ENCODE assay signal across 15 mouse cellular contexts in genomic region chr12:72298222-72298621, GRCm38 (mm10).
A peak's percentile ranks its signal among the peaks of the same experiment; 100 is the strongest.
DNase-seq lines count a peak whose midpoint lies in the region; ATAC-seq and TF ChIP-seq lines count a peak whose summit lies in the region.
"Had no signal": no experiment of that assay in that cellular context is flagged by ENCODE, and none has a peak within 500 bp of the region (broad histone marks: within the 10 kb centered on the region; RNA-seq: fewer than 3 reads in every experiment).

No protein-coding gene starts in this region.

- H3K4me2 ChIP-seq in hindbrain, embryonic 13.5 days = no peak overlapping the region
- H3K4me2 ChIP-seq in hindbrain, embryonic 12.5 days (replicated peaks) = no peak overlapping the region
- no peak overlapping the region for H3K4me2 ChIP-seq in stomach, embryonic 16.5 days (ENCODE audit: low read depth, low read length)
- H3K4me2 ChIP-seq: forebrain, embryonic 15.5 days; heart, embryonic 13.5 days; neural tube, embryonic 13.5 days had no signal

- DNase-seq in lung, postnatal 36 days = peak; percentile 5
- no peak for DNase-seq in lung, postnatal 25 days (ENCODE audit: low spot score)
- DNase-seq in brain, embryonic 14.5 days (ENCODE audit: low read depth) = peak; percentile 40
- DNase-seq in layer of hippocampus, adult 9-11 months = no peak
- DNase-seq: cerebellum, postnatal 14 days; kidney, adult 9 months; liver; liver, postnatal 0 days; thymus, postnatal 4 days had no signal

- H3K9me3 ChIP-seq in hindbrain, embryonic 13.5 days = no peaks in the 10 kb centered on the region
- no peaks in the 10 kb centered on the region; the same call in 1 of the 2 replicates for H3K9me3 ChIP-seq in hindbrain, embryonic 12.5 days (replicated peaks)
- H3K9me3 ChIP-seq in stomach, embryonic 16.5 days (replicated peaks; ENCODE audit: control insufficient read depth, low read length) = no peaks in the 10 kb centered on the region
- H3K9me3 ChIP-seq: forebrain, embryonic 15.5 days; neural tube, embryonic 13.5 days had no signal

- no peak for ATAC-seq in hindbrain, embryonic 13.5 days (ENCODE audit: low FRiP score)
- no peak for ATAC-seq in hindbrain, embryonic 12.5 days (ENCODE audit: low FRiP score)
- peak; percentile 47; the same call in 1 of the 2 replicates for ATAC-seq in stomach, embryonic 16.5 days (ENCODE audit: insufficient read depth, low FRiP score)
- ATAC-seq: forebrain, embryonic 15.5 days; liver, postnatal 0 days had no signal

- no peaks in the 10 kb centered on the region for H3K27me3 ChIP-seq in hindbrain, embryonic 13.5 days
- no peaks in the 10 kb centered on the region for H3K27me3 ChIP-seq in hindbrain, embryonic 12.5 days
- H3K27me3 ChIP-seq in stomach, embryonic 16.5 days (ENCODE audit: control insufficient read depth, insufficient read depth, low read length) = no peaks in the 10 kb centered on the region
- H3K27me3 ChIP-seq: forebrain, embryonic 15.5 days; neural tube, embryonic 13.5 days had no signal

- H3K27ac ChIP-seq in hindbrain, embryonic 13.5 days = peak overlapping the region; percentile 58; the same call in 1 of the 2 replicates
- H3K27ac ChIP-seq in hindbrain, embryonic 12.5 days = no peak overlapping the region
- no peak overlapping the region for H3K27ac ChIP-seq in stomach, embryonic 16.5 days (ENCODE audit: low read length)
- H3K27ac ChIP-seq: forebrain, embryonic 15.5 days; heart, embryonic 13.5 days; neural tube, embryonic 13.5 days had no signal

- no peak overlapping the region for H3K9ac ChIP-seq in hindbrain, embryonic 13.5 days
- no peak overlapping the region for H3K9ac ChIP-seq in hindbrain, embryonic 12.5 days
- H3K9ac ChIP-seq in stomach, embryonic 16.5 days (ENCODE audit: low read length) = no peak overlapping the region
- H3K9ac ChIP-seq: forebrain, embryonic 15.5 days; heart, embryonic 13.5 days; liver, postnatal 0 days; neural tube, embryonic 13.5 days had no signal

- no peak for TF ChIP-seq POLR2A in brain, embryonic 14.5 days (IDR thresholded peaks at IDR 0.05; ENCODE audit: borderline replicate concordance, extremely low read depth, insufficient read depth, insufficient read length, poor library complexity, severe bottlenecking)

- peaks cover 30% of the 10 kb centered on the region for H3K4me1 ChIP-seq in hindbrain, embryonic 13.5 days (replicated peaks)
- peaks cover 17% of the 10 kb centered on the region for H3K4me1 ChIP-seq in hindbrain, embryonic 12.5 days
- H3K4me1 ChIP-seq in stomach, embryonic 16.5 days (ENCODE audit: control insufficient read depth, insufficient read depth, low read length) = no peaks in the 10 kb centered on the region
- H3K4me1 ChIP-seq: forebrain, embryonic 15.5 days; heart, embryonic 13.5 days had no signal

- no peak overlapping the region for H3K4me3 ChIP-seq in hindbrain, embryonic 13.5 days
- H3K4me3 ChIP-seq in hindbrain, embryonic 12.5 days = no peak overlapping the region
- no peak overlapping the region for H3K4me3 ChIP-seq in stomach, embryonic 16.5 days (replicated peaks; ENCODE audit: low read length)
- H3K4me3 ChIP-seq: forebrain, embryonic 15.5 days; heart, embryonic 13.5 days; neural tube, embryonic 13.5 days had no signal

- 55% methylated on average over 7 of the region's 7 CpGs for WGBS in hindbrain, embryonic 13.5 days
- 47% methylated on average over 7 of the region's 7 CpGs for WGBS in hindbrain, embryonic 12.5 days
- WGBS in stomach, embryonic 16.5 days = 36% methylated on average over 7 of the region's 7 CpGs

- no peak for TF ChIP-seq CTCF in brain, embryonic 14.5 days (IDR thresholded peaks at IDR 0.05; ENCODE audit: borderline replicate concordance, extremely low read depth, insufficient read depth, insufficient read length)

- peaks cover 1% of the 10 kb centered on the region for H3K36me3 ChIP-seq in hindbrain, embryonic 13.5 days
- 0 out of 2 replicates have a peak, but pooled peaks cover under 1% of the 10 kb centered on the region for H3K36me3 ChIP-seq in hindbrain, embryonic 12.5 days
- no peaks in the 10 kb centered on the region for H3K36me3 ChIP-seq in stomach, embryonic 16.5 days (ENCODE audit: control insufficient read depth, insufficient read depth, low read length)
- H3K36me3 ChIP-seq: forebrain, embryonic 15.5 days; heart, embryonic 13.5 days had no signal

Comparison
In these comparisons a context has a peak if more than half of its experiments do, and no peak if none do; other contexts are left out.
1. DNase-seq: peak in lung, postnatal 36 days (single experiment) and brain, embryonic 14.5 days (single experiment); none in lung, postnatal 25 days (single experiment) and layer of hippocampus, adult 9-11 months (single experiment).